Mouse (Mus musculus) gastrocnemius, adult 2 months (tissue): ENCODE data around the gene Dnajb8. TPM values are rescaled to one million over a fixed set of nuclear protein-coding genes. Genes with fewer than 3 reads are reported as not detected.

ENCODE experiments used
- DNase-seq: peaks from one replicate; pipeline ENCODE4 v3.0.0; 2022
- H3K27ac ChIP-seq: fragments of 200-600 bp; 2 replicates; pipeline ENCODE4 v1.8.1; 2022; ENCODE audit warnings: mild to moderate bottlenecking
- H3K4me3 ChIP-seq: fragments of 200-600 bp; 2 replicates; pipeline ENCODE4 v1.8.1; 2022; ENCODE audit warnings: mild to moderate bottlenecking, moderate library complexity
- CTCF ChIP-seq: fragments of 200-600 bp; IDR thresholded peaks from 2 replicates; pipeline ENCODE4 v1.8.1; 2022; ENCODE audit warnings: antibody characterized with exemption, mild to moderate bottlenecking, moderate library complexity
- intact Hi-C: fragments of 180-260 bp; cut with DNase I; formaldehyde crosslinking; loops from one replicate; pipeline ENCODE4 v1.15.1; 2025
- total RNA-seq, 2 experiments: library from RNA; stranded (reverse); gene quantifications; 2 replicates each; pipeline ENCODE4 v1.2.3; 2021

The Dnajb8 gene
- total RNA-seq, 2 experiments from 2014 or later: not detected

DNA sequence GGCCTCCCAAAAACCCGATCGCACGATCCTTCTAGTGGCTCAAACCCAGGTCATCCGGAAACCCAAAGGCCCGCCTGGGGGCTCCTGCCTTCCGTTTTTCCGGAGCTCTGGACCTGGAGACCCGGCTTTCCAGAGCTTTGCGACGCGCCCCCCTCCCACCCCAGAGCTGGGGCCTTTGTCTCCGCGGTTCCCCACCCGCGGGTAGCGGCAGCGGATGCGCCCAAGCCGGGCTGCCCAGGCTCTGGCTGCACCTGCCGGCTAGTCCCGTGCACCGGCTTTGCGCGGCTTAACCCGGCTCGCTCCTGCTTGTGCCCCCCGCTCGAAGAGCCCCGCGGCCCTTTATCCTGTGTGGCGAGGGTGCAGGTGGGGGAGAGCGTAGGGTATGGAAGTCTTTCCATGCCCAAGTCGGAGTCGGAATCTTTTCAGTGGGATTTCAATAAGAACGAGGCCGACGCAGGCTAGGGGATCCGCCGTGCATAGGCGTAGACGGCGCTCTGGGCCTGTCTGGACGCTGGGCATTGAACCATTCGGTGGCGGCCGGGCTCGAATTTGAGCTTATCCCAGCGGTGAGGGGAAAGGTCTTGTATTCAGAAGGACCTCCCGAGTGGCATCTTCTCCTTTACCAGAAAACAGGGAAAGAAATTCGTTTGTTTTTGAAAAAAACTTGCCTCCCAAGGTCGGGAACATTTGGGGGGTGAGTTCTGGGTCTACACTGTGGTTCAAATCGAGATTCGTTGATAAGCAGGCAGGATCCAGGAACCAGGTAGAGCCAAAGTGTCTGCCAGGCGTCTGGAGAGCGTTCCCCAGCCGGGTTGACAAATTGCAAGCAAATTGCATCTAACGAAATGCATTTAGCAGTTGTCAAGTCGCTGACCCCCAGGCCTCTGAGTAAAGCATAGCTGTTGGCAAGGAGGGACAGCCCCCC lies 27.8 kb upstream of the Dnajb8 start:
- intact Hi-C loops: loop anchor here (5.0 kb wide), 2 partner anchors 238 to 308 kb away; no protein-coding TSS in a partner anchor
- no peak for TF ChIP-seq CTCF
- DNase-seq: peak; percentile 28
- Histone ChIP-seq H3K4me3 (peak overlapping the region; percentile 72), H3K27ac (peak overlapping the region; percentile 48)

DNA sequence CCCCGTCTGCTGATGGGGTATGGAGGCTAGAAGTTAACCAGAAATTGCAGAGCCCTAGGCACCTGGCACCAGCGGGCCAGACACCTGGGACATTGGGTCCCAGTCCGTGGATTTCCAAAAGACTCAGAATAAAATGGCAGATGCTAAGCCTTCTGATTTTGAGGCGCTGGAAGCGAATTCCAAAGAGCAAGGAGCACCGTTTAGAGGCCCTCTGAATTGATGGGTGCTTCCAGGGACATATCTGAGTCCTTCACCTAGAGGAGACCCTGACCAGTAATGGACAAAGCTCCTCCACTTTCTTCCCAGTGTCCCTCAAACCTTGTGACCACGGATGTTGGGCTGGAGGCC lies 27.1 kb upstream of the Dnajb8 start:
- Histone ChIP-seq H3K4me3 (no peak overlapping the region), H3K27ac (no peak overlapping the region)
- TF ChIP-seq CTCF: no peak
- DNase-seq: no peak
- intact Hi-C loops: loop anchor here (5.0 kb wide), 2 partner anchors 237 to 307 kb away; no protein-coding TSS in a partner anchor

DNA sequence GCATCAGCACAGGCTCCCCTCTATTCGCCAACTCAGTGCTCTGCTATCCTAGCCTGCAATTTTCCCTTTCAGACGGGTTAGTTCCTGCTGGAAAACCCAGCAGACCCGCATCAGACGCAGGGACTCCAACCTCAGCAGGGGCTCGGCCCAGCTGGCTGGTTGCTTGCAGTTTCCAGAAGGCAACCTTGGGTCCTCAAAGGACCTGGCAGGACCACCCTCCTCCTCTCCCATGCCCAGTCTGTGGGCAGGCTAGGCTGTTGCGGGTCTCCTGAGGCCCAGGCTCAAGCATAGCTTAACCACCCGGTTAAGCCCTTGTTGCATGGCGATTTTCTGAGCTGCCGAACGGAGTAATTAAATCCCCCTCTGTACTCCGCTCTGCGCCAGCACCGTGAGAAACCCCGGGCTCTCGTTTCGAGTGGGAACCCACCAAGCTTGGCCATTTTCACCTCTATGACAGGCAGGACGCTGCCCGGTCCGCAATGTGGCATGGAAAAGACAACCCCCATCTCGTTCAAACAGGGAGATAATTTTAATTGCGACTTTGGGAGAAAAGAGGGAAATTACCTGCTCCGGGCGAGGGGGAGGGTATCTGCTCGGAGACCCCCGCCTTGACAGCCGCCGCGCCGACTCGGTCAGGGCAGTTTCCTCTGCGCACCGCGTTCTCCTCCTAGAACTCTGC lies 25.9 kb upstream of the Dnajb8 start:
- intact Hi-C loops: no loop called here
- no peak for DNase-seq
- Histone ChIP-seq H3K27ac (peak overlapping the region; percentile 82), H3K4me3 (peak overlapping the region; percentile 79)
- TF ChIP-seq CTCF: no peak

DNA sequence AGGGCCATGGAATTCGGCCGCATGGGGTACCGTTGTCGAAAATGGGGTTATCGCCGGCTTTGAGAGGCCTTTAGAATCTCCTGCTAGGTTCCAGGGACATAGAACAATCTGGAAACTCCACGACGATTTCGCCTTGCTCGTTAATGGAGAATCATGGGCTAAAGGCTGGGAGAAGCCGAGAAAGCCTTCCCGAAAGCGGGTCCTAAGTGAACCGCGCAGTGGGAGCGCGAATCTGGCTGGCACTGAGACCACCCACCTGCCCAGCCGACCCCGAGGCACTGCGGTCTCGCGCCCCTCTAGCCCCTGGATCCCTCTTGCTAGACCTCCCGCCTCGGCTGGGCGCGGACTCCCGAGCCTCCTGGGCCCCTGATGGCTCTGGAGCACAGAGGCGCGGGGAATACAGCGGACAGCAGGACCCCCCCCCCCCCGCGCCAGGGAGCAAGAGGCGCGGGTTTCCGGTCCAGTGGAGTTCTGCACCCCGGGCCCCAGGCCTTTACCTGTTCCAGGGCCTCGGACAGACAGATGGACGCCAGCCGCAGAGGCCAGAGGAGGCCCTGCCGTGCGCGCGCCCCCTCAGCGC lies 25.2 kb upstream of the Dnajb8 start:
- no peak for TF ChIP-seq CTCF
- Histone ChIP-seq H3K4me3 (peak overlapping the region; percentile 79), H3K27ac (peak overlapping the region; percentile 82)
- DNase-seq: peak; percentile 35
- intact Hi-C loops: no loop called here

DNA sequence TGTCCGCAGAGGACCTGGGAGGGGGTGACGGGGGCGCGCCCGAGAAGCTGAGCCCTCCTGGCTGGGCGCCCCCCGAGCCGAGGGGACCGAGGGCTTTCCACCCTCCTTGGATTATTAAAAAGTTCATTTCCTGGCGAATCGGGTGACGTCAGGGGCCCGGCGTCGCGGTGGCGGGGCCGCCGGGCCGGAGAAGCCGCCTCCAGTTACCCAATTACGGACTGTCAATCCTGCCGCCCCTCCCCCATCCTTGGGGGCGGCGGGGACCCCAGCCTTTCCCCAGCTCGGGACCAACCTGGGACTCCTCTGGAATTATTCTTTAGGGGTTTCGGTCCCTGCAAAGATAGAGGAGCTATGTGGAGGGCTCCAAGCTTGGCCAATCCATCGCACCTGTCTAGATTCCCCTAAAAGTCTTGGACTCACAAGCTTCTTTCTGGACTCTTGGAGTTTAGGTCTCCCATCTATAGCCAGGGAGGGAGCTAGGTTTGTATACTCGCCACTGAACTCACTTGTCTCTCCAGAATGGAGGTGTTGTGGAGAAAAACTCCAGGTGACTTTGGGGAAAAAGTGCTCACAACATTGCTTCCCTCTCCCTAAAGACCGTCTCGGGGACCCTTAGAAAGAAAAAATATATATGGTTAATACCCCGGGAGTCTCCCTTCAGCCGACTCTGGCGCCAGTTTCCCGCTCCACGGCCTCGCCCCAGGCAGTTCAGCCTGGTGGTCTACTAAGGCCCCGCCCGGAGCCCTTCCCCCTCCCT lies 24.6 kb upstream of the Dnajb8 start:
- Histone ChIP-seq H3K27ac (peak overlapping the region; percentile 82), H3K4me3 (peak overlapping the region; percentile 79)
- TF ChIP-seq CTCF: no peak
- intact Hi-C loops: no loop called here
- peak; percentile 31 for DNase-seq

DNA sequence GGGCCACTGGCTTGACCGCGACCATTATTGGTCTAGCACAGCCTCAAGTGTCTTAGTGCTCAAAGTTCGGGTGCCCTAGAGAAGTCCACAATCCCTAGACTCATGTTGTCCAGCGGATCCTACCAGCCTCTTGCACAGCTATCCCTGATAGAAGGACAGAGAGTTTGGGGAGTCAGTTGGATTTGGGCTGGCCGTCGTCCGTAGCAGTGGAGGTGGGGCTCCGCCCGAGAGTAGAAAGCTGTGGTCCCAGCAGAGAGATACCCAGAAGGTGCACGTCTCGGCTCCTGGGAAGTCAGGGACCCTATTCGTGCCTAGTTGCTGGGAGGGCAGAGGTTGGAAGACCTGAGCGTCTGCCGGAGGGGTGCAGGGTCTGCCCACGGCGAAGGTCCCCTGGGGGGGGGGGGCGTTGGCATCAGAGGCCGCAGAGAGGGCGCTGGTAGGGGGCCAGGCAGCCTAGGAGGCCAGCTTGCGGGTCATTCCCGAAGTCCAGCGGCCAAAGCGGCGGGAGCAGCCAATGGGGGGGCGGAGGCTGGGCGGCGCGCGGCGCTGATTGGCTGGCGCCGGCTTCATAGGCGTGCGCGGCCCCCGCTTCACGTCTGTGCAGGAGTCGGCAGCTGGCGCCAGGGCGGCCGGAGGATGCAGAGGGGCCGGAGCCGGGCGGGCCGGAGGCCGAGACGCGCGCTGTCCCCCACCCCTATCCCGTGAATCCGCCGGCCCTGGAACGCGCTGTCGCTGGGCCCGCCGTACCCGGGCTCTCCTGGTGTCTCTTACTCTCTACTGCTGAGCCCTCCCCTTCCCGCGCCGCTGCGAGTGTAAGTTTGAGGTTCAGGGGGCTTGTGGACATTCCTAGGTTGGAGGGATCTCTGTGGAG lies 23.8 kb upstream of the Dnajb8 start:
- TF ChIP-seq CTCF: no peak
- Histone ChIP-seq H3K4me3 (peak overlapping the region; percentile 79), H3K27ac (peak overlapping the region; percentile 87)
- peak; percentile 90 for DNase-seq
- intact Hi-C loops: no loop called here

DNA sequence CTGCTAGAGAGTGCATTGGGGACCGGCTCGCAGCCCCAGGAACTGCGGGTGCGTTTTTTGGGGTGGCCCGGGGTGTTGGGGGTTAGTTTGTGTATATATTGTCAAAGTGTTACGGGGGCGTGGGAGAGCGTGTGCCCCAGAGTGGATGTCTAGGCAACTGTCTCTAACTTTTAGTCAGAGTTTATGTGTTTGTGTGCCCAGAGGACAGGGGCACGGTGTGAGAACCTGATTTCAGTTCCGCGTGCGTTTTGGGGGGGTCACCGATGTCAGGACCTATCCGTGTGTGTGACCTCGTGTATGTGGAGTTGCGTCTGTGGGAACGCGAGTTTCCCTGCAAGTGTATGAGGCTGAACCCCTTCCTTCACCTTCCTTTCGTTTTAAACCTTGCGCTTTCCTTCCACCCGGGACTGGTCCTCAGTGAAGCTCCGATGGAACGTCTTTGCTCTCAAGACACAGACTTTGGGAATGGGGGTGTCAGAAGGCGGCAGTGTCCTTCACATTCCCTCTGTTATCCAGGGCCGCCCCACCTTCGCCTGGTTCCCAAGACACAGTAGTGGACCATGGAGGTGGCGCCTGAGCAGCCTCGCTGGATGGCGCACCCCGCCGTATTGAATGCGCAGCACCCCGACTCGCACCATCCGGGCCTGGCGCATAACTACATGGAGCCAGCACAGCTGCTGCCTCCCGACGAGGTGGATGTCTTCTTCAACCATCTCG lies 22.9 kb upstream of the Dnajb8 start:
- no peak for TF ChIP-seq CTCF
- intact Hi-C loops: no loop called here
- no peak for DNase-seq

DNA sequence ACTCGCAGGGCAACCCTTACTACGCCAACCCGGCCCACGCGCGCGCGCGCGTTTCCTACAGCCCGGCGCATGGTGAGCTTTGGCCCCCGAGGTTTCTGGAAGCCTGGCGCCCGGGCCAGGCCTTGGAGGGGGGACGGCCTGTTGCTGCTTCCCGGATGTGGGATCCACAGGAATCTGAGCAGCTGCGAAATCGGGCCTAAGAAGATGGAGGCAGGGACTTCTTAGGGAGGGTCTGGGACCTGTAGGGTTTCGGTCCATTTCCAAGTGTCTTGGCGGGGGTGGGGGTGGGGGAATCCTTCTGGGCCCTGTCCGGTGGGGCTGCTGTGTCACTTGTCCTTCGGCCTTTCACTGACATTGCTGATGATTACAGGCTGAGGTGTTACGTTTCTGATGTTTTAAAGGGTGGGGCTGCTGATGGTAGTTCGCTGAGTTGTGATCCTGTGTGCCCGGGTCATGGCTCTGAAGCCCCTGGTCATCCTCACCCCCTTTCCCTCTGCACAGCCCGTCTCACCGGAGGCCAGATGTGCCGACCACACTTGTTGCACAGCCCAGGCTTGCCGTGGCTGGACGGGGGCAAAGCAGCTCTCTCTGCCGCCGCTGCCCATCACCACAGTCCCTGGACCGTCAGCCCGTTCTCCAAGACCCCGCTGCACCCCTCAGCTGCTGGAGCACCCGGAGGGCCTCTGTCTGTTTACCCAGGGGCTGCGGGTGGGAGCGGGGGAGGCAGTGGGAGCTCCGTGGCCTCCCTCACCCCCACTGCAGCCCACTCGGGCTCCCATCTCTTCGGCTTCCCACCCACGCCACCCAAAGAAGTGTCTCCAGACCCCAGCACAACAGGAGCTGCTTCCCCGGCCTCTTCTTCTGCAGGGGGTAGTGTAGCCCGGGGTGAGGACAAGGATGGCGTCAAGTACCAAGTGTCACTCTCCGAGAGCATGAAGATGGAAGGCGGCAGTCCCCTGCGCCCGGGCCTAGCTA lies 22.1 kb upstream of the Dnajb8 start:
- intact Hi-C loops: no loop called here
- no peak for DNase-seq
- peak overlapping the region; percentile 87 for H3K27ac ChIP-seq
- no peak for TF ChIP-seq CTCF
- peak overlapping the region; percentile 79 for H3K4me3 ChIP-seq

More for the DNA sequence above, 22.9 kb upstream of the Dnajb8 start:
- H3K4me3 ChIP-seq: peak overlapping the region; percentile 79
- H3K27ac ChIP-seq: peak overlapping the region; percentile 87

DNA sequence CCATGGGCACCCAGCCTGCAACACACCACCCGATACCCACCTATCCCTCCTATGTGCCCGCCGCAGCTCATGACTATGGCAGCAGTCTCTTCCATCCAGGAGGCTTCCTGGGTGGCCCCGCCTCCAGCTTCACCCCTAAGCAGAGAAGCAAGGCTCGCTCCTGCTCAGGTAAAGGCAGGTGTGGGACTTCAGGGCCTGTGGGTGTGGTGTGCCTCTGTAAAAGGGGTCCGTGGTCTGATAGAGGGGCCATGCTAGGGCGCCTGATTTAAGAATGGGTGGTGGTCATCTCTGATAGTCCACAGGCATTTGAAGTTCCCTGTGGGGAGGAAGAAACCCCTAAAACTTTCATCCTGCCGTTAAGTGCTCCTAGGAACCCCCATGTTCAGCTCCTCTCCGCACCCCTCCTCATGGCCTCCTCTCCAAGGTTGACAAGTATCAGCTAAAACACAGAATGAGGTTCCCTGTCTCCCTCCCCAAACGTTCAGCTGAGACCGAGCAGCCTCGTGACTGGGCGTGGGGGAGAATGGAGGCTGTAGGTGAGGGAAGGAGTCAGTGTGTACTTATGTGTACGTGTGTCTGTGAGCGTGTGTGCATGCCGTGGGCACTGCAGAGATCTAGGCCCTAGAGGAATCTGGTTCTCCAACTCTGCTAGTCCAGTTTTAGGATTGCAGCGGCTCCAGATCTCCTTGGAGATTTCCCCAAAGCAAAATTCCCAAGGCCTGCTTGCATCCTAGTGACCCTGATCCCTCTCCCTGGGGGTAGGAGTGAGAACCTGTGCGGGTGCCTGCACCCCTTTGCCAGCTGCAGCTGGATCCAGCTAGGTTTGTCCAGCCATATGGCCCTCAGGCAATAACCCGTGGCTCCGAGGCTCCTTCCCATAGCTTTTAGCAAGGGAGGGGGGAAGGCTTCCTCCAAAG lies 21.1 kb upstream of the Dnajb8 start:
- no peak for TF ChIP-seq CTCF
- peak overlapping the region; percentile 79 for H3K4me3 ChIP-seq
- intact Hi-C loops: no loop called here
- no peak for DNase-seq
- H3K27ac ChIP-seq: peak overlapping the region; percentile 87
